36 mouse cellular contexts compared by ENCODE assay signal in genomic region chr8:87525006-87525405, GRCm38 (mm10). TPM values are rescaled to one million over a fixed set of nuclear protein-coding genes. Genes with fewer than 3 reads are reported as not detected.
DNase-seq lines count a peak whose midpoint lies in the region; ATAC-seq and TF ChIP-seq lines count a peak whose summit lies in the region.
"Had no signal": no experiment of that assay in that cellular context is flagged by ENCODE, and none has a peak within 500 bp of the region (broad histone marks: within the 10 kb centered on the region; RNA-seq: fewer than 3 reads in every experiment).

No protein-coding gene starts in this region.

- no peak overlapping the region for H3K4me2 ChIP-seq in forebrain, postnatal 0 days (ENCODE audit: low read depth)
- H3K4me2 ChIP-seq: embryonic facial prominence, embryonic 13.5 days; forebrain, embryonic 12.5 days; forebrain, embryonic 15.5 days; heart, embryonic 12.5 days; heart, embryonic 15.5 days; hindbrain, embryonic 13.5 days; intestine, embryonic 15.5 days; kidney, embryonic 15.5 days had no signal

- ATAC-seq in cerebellum, adult (ENCODE audit: insufficient number of reproducible peaks, low FRiP score, low TSS enrichment) = no peak
- no peak for ATAC-seq in forebrain, postnatal 0 days
- ATAC-seq: forebrain, embryonic 15.5 days; hindbrain, embryonic 16.5 days; intestine, embryonic 15.5 days; Patski had no signal

- no peaks in the 10 kb centered on the region for H3K27me3 ChIP-seq in forebrain, postnatal 0 days (ENCODE audit: insufficient read depth, low read length)
- H3K27me3 ChIP-seq: embryonic facial prominence, embryonic 13.5 days; forebrain, embryonic 12.5 days; forebrain, embryonic 15.5 days; heart, embryonic 12.5 days; heart, embryonic 15.5 days; hindbrain, embryonic 13.5 days; intestine, embryonic 15.5 days; kidney, embryonic 15.5 days; Patski had no signal

- TF ChIP-seq CTCF in forebrain, postnatal 0 days (IDR thresholded peaks at IDR 0.05; ENCODE audit: low read depth) = no peak

- no peaks in the 10 kb centered on the region for H3K9me3 ChIP-seq in forebrain, postnatal 0 days (ENCODE audit: low read length)
- H3K9me3 ChIP-seq: embryonic facial prominence, embryonic 10.5 days; embryonic facial prominence, embryonic 13.5 days; forebrain, embryonic 12.5 days; forebrain, embryonic 15.5 days; heart, embryonic 12.5 days; heart, embryonic 15.5 days; hindbrain, embryonic 10.5 days; hindbrain, embryonic 13.5 days; intestine, embryonic 15.5 days; kidney, embryonic 15.5 days had no signal

- 94% methylated on average over 1 of the region's 1 CpGs for WGBS in forebrain, postnatal 0 days

- H3K9ac ChIP-seq in forebrain, postnatal 0 days = no peak overlapping the region
- H3K9ac ChIP-seq: embryonic facial prominence, embryonic 13.5 days; forebrain, embryonic 12.5 days; forebrain, embryonic 15.5 days; heart, embryonic 12.5 days; heart, embryonic 15.5 days; hindbrain, embryonic 13.5 days; intestine, embryonic 15.5 days; kidney, embryonic 15.5 days had no signal

- H3K27ac ChIP-seq in forebrain, postnatal 0 days (ENCODE audit: low read depth, low read length) = no peak overlapping the region
- H3K27ac ChIP-seq: embryonic facial prominence, embryonic 10.5 days; embryonic facial prominence, embryonic 13.5 days; forebrain, embryonic 12.5 days; forebrain, embryonic 15.5 days; heart, embryonic 15.5 days; hindbrain, embryonic 10.5 days; hindbrain, embryonic 13.5 days; intestine, embryonic 15.5 days; kidney, embryonic 15.5 days had no signal

- peak; percentile 34 for DNase-seq in cerebellum, adult 11-12 months
- DNase-seq in cerebellum, adult 9-10 months = peak; percentile 40
- DNase-seq in cerebellum, adult 8-10 months = no peak
- peak; percentile 51 for DNase-seq in brain, adult 2 months (ENCODE audit: low read depth, low spot score)
- no peak for DNase-seq in forebrain, postnatal 0 days
- DNase-seq: adrenal gland, postnatal 10 days; adrenal gland, postnatal 36 days; B cell, adult 2 months; embryo, embryonic 11 days; gastrocnemius, postnatal 10 days; gastrocnemius, postnatal 36 days; heart, postnatal 10 days; heart, postnatal 36 days; kidney, adult 11 months; kidney, adult 8-10 months had no signal

- H3K36me3 ChIP-seq in forebrain, postnatal 0 days (ENCODE audit: insufficient read depth) = no peaks in the 10 kb centered on the region
- H3K36me3 ChIP-seq: embryonic facial prominence, embryonic 10.5 days; embryonic facial prominence, embryonic 13.5 days; forebrain, embryonic 12.5 days; forebrain, embryonic 15.5 days; G1E; heart, embryonic 12.5 days; heart, embryonic 15.5 days; hindbrain, embryonic 13.5 days; intestine, embryonic 15.5 days; kidney, embryonic 15.5 days had no signal

- no peaks in the 10 kb centered on the region for H3K4me1 ChIP-seq in forebrain, postnatal 0 days (ENCODE audit: insufficient read depth)
- H3K4me1 ChIP-seq: embryonic facial prominence, embryonic 10.5 days; embryonic facial prominence, embryonic 13.5 days; forebrain, embryonic 12.5 days; forebrain, embryonic 15.5 days; heart, embryonic 12.5 days; heart, embryonic 15.5 days; hindbrain, embryonic 10.5 days; hindbrain, embryonic 13.5 days; intestine, embryonic 15.5 days; kidney, embryonic 15.5 days had no signal

- no peak overlapping the region for H3K4me3 ChIP-seq in forebrain, postnatal 0 days (ENCODE audit: low read depth, low read length)
- H3K4me3 ChIP-seq: embryonic facial prominence, embryonic 10.5 days; embryonic facial prominence, embryonic 13.5 days; erythroblast, embryonic 14.5 days; forebrain, embryonic 12.5 days; forebrain, embryonic 15.5 days; heart, embryonic 12.5 days; heart, embryonic 15.5 days; hindbrain, embryonic 10.5 days; hindbrain, embryonic 13.5 days; intestine, embryonic 15.5 days; kidney, embryonic 15.5 days had no signal

RNA-seq across cellular contexts. Expression of gene 4933402J07Rik, which starts 38.6 kb away (rescaled TPM):
- total RNA-seq in forebrain, postnatal 0 days (2014; rRNA removed) = not detected in 2 replicates
- polyA plus RNA-seq in forebrain, postnatal 0 days (2015; fragmentation: Nextera tagmentation; extraction: Ambion mirVana) = not detected in 2 replicates
- total RNA-seq: adrenal gland, adult 18-20 months; adrenal gland, postnatal 10 days; adrenal gland, postnatal 36 days; CH12.LX; G1E; gastrocnemius, adult 18-20 months; gastrocnemius, postnatal 10 days; gastrocnemius, postnatal 36 days; granulocyte monocyte progenitor cell, adult 5-6 weeks; heart, adult 8-10 months; heart, postnatal 10 days; heart, postnatal 36 days had no signal
- polyA plus RNA-seq: cortical plate, adult 2 months; embryonic facial prominence, embryonic 10.5 days; embryonic facial prominence, embryonic 13.5 days; erythroblast, embryonic 14.5 days; forebrain, embryonic 12.5 days; forebrain, embryonic 15.5 days; G1E; heart, embryonic 12.5 days; heart, embryonic 15.5 days; hindbrain, embryonic 10.5 days; hindbrain, embryonic 13.5 days; hindbrain, embryonic 16.5 days; intestine, embryonic 15.5 days; kidney, embryonic 15.5 days; Patski had no signal

RNA-seq across cellular contexts. Expression of gene Cbln1, which starts 52.6 kb away (rescaled TPM):
- total RNA-seq in forebrain, postnatal 0 days (2014; rRNA removed) = 52.2 and 63.2 TPM in 2 replicates
- polyA plus RNA-seq in forebrain, postnatal 0 days (2015; fragmentation: Nextera tagmentation; extraction: Ambion mirVana) = 10.4 and 14.7 TPM in 2 replicates
- total RNA-seq: CH12.LX; G1E; gastrocnemius, adult 18-20 months; gastrocnemius, postnatal 36 days; granulocyte monocyte progenitor cell, adult 5-6 weeks had no signal
- polyA plus RNA-seq: erythroblast, embryonic 14.5 days; G1E; heart, embryonic 15.5 days; kidney, embryonic 15.5 days had no signal

Comparison
In these comparisons a context has a peak if more than half of its experiments do, and no peak if none do; other contexts are left out.
1. DNase-seq: peak in cerebellum, adult 11-12 months (single experiment), cerebellum, adult 9-10 months (single experiment) and brain, adult 2 months (single experiment); none in cerebellum, adult 8-10 months (single experiment) and forebrain, postnatal 0 days (single experiment).